Mouse (Mus musculus) small intestine, adult 2 months (tissue): ENCODE results near the gene Cpa4. TPM values are rescaled to one million over a fixed set of nuclear protein-coding genes. Genes with fewer than 3 reads are reported as not detected.

Experiments
- H3K27ac ChIP-seq: fragments of 200-500 bp; 2 replicates; pipeline ENCODE4 v1.5.1; 2012; ENCODE audit warnings: low read depth, low read length, control low read depth, inconsistent platforms; ENCODE audit not compliant: insufficient read depth
- H3K27me3 ChIP-seq: fragments of 200-500 bp; 2 replicates; pipeline ENCODE4 v1.6.1; 2012; ENCODE audit warnings: mild to moderate bottlenecking, moderate library complexity, low read length, inconsistent platforms; ENCODE audit not compliant: control insufficient read depth, insufficient read depth
- H3K36me3 ChIP-seq: fragments of 200-500 bp; 2 replicates; pipeline ENCODE4 v1.6.1; 2012; ENCODE audit warnings: mild to moderate bottlenecking, low read length, control low read depth, inconsistent platforms; ENCODE audit not compliant: control insufficient read depth, insufficient read depth
- H3K4me1 ChIP-seq: fragments of 200-500 bp; 2 replicates; pipeline ENCODE4 v1.6.1; 2012; ENCODE audit warnings: low read length, inconsistent platforms, mixed read lengths; ENCODE audit not compliant: control insufficient read depth, insufficient read depth, insufficient read length
- H3K4me3 ChIP-seq: fragments of 200-500 bp; 2 replicates; pipeline ENCODE4 v1.5.1; 2012; ENCODE audit warnings: low read depth, mild to moderate bottlenecking, control low read depth, inconsistent platforms, low read length, moderate library complexity
- CTCF ChIP-seq: fragments of 200-500 bp; IDR thresholded peaks from 2 replicates; pipeline ENCODE4 v1.5.1; 2012; ENCODE audit warnings: low read depth, mild to moderate bottlenecking, control low read depth, inconsistent platforms, low read length, moderate library complexity, mixed read lengths; ENCODE audit not compliant: insufficient replicate concordance, insufficient read length; ENCODE audit errors: extremely low read depth
- POLR2A ChIP-seq: fragments of 200-500 bp; IDR thresholded peaks from 2 replicates; pipeline ENCODE4 v1.6.1; 2012; ENCODE audit warnings: low read depth, mild to moderate bottlenecking, control low read depth, inconsistent platforms, low read length, moderate library complexity
- WGBS: fragments of 180-500 bp; shearing (Covaris S2); methylation state at CpG from one replicate; pipeline ENCODE4 v1.1.7; 2018; 5-methylcytosine and 5-hydroxymethylcytosine counted together
- polyA plus RNA-seq: library from polyadenylated mRNA; depleted of rRNA; stranded (reverse); fragments of >200 nt; gene quantifications from 2 replicates; pipeline ENCODE4 v1.2.3, GENCODE M21; 2012

Gene Cpa4
- polyA plus RNA-seq, 1 experiment = not detected

GRCm38 (mm10) chr6:30619606-30620005 lies 51.4 kb downstream of the Cpa4 start:
- 85% methylated on average over 5 of the region's 5 CpGs for WGBS
- Histone ChIP-seq H3K36me3 (no peaks in the 10 kb centered on the region), H3K27me3 (peaks cover 6% of the 10 kb centered on the region), H3K27ac (no peak overlapping the region), H3K4me3 (no peak overlapping the region), H3K4me1 (no peaks in the 10 kb centered on the region)
- TF ChIP-seq CTCF = no peak
- no peak for TF ChIP-seq POLR2A

- no peaks in the 10 kb centered on the region for H3K36me3 ChIP-seq
- 75% methylated on average over 4 of the region's 4 CpGs for WGBS
- H3K27ac ChIP-seq = no peak overlapping the region
- H3K4me1 ChIP-seq = no peaks in the 10 kb centered on the region
- no peak overlapping the region for H3K4me3 ChIP-seq
- peaks cover 6% of the 10 kb centered on the region for H3K27me3 ChIP-seq
- no peak for TF ChIP-seq CTCF
- TF ChIP-seq POLR2A = no peak
Observed at GRCm38 (mm10) chr6:30620591-30620990, 52.4 kb downstream of the Cpa4 start.

GRCm38 (mm10) chr6:30620994-30621393 lies 52.8 kb downstream of the Cpa4 start:
- no peaks in the 10 kb centered on the region for H3K36me3 ChIP-seq
- no peaks in the 10 kb centered on the region for H3K4me1 ChIP-seq
- peaks cover 6% of the 10 kb centered on the region for H3K27me3 ChIP-seq
- no peak overlapping the region for H3K27ac ChIP-seq
- no peak overlapping the region for H3K4me3 ChIP-seq
- 86% methylated on average over 6 of the region's 6 CpGs for WGBS
- no peak for TF ChIP-seq CTCF
- TF ChIP-seq POLR2A = no peak

- TF ChIP-seq POLR2A = no peak
Observed at GRCm38 (mm10) chr6:30621986-30622389, 53.8 kb downstream of the Cpa4 start.

GRCm38 (mm10) chr6:30624763-30625162 lies 56.6 kb downstream of the Cpa4 start:
- H3K27me3 ChIP-seq = no peaks in the 10 kb centered on the region
- H3K4me1 ChIP-seq = no peaks in the 10 kb centered on the region
- no peaks in the 10 kb centered on the region for H3K36me3 ChIP-seq
- TF ChIP-seq CTCF (no peak), POLR2A (no peak)
- H3K4me3 ChIP-seq = no peak overlapping the region
- 79% methylated on average over 9 of the region's 9 CpGs for WGBS
- no peak overlapping the region for H3K27ac ChIP-seq

More at GRCm38 (mm10) chr6:30621986-30622389, 53.8 kb downstream of the Cpa4 start:
- WGBS = 52% methylated on average over 4 of the region's 4 CpGs
- Histone ChIP-seq H3K4me3 (no peak overlapping the region), H3K27me3 (peaks cover 3% of the 10 kb centered on the region), H3K27ac (no peak overlapping the region), H3K4me1 (no peaks in the 10 kb centered on the region), H3K36me3 (no peaks in the 10 kb centered on the region)

- H3K4me1 ChIP-seq = no peaks in the 10 kb centered on the region
- TF ChIP-seq CTCF = no peak
- H3K27me3 ChIP-seq = no peaks in the 10 kb centered on the region
- no peak overlapping the region for H3K27ac ChIP-seq
- WGBS = 70% methylated on average over 6 of the region's 6 CpGs
- H3K4me3 ChIP-seq = no peak overlapping the region
- no peaks in the 10 kb centered on the region for H3K36me3 ChIP-seq
Observed at GRCm38 (mm10) chr6:30628152-30628551, 60.0 kb downstream of the Cpa4 start.

- 37% methylated on average over 1 of the region's 1 CpGs for WGBS
- TF ChIP-seq CTCF (no peak), POLR2A (no peak)
- no peaks in the 10 kb centered on the region for H3K27me3 ChIP-seq
- H3K27ac ChIP-seq = no peak overlapping the region
- H3K4me1 ChIP-seq = no peaks in the 10 kb centered on the region
- H3K36me3 ChIP-seq = no peaks in the 10 kb centered on the region
- no peak overlapping the region for H3K4me3 ChIP-seq
Observed at GRCm38 (mm10) chr6:30629989-30630388, 61.8 kb downstream of the Cpa4 start.

GRCm38 (mm10) chr6:30635361-30635862 lies 67.2 kb downstream of the Cpa4 start:
- no peak overlapping the region for H3K27ac ChIP-seq
- no peaks in the 10 kb centered on the region for H3K36me3 ChIP-seq
- TF ChIP-seq POLR2A = no peak
- TF ChIP-seq CTCF = no peak
- 46% methylated on average over 8 of the region's 8 CpGs for WGBS
- H3K27me3 ChIP-seq = no peaks in the 10 kb centered on the region
- no peaks in the 10 kb centered on the region for H3K4me1 ChIP-seq
- no peak overlapping the region for H3K4me3 ChIP-seq
